Mouse (Mus musculus) A20 (cell line): ENCODE measurements around the gene Clca4a.
"Not testable (repeated sequence)": the region's sequence is repeated elsewhere in the genome, so short reads cannot be mapped to it uniquely, and the experiment has no call there.

Source experiments
- DNase-seq: peaks from one replicate; pipeline ENCODE4 v3.0.0-alpha.2; 2011; ENCODE audit warnings: low read depth, low spot score

Clca4a gene

GRCm38 (mm10) chr3:144974945-144975344 is at the start of gene Clca4a:
Clca4a (minus strand) TSS chr3:144975045.
- DNase-seq: no peak

- no peak for DNase-seq
Measured at GRCm38 (mm10) chr3:145017807-145018206, 43.0 kb upstream of the Clca4a start.

- DNase-seq: peak; percentile 41
Measured at GRCm38 (mm10) chr3:145004422-145004821, 29.6 kb upstream of the Clca4a start.

GRCm38 (mm10) chr3:145000912-145001311 is 26.1 kb upstream of the Clca4a start:
- no peak for DNase-seq

- DNase-seq: no peak
Measured at GRCm38 (mm10) chr3:144993055-144993454, 18.2 kb upstream of the Clca4a start.

GRCm38 (mm10) chr3:144992618-144993017 is 17.8 kb upstream of the Clca4a start:
- DNase-seq: no peak

- DNase-seq: no peak
Measured at GRCm38 (mm10) chr3:144985890-144986289, 11.0 kb upstream of the Clca4a start.

- no peak for DNase-seq
Measured at GRCm38 (mm10) chr3:144980551-144980950, 5.7 kb upstream of the Clca4a start.

- no peak for DNase-seq
Measured at GRCm38 (mm10) chr3:144977631-144978030, 2.8 kb upstream of the Clca4a start.

- no peak for DNase-seq
Measured at GRCm38 (mm10) chr3:144976091-144976490, 1.2 kb upstream of the Clca4a start.

GRCm38 (mm10) chr3:144971553-144972270 is 3.1 kb downstream of the Clca4a start:
- DNase-seq: no peak

GRCm38 (mm10) chr3:144969755-144970154 is 5.1 kb downstream of the Clca4a start:
- no peak for DNase-seq

- DNase-seq: no peak
Measured at GRCm38 (mm10) chr3:144966074-144966473, 8.8 kb downstream of the Clca4a start.

- no peak for DNase-seq
Measured at GRCm38 (mm10) chr3:144950829-144951228, 24.0 kb downstream of the Clca4a start.

GRCm38 (mm10) chr3:144947376-144947775 is 27.5 kb downstream of the Clca4a start:
- not testable (repeated sequence) for DNase-seq

- not testable (repeated sequence) for DNase-seq
Measured at GRCm38 (mm10) chr3:144933625-144934024, 41.2 kb downstream of the Clca4a start.

- DNase-seq: no peak
Measured at GRCm38 (mm10) chr3:144933011-144933491, 41.8 kb downstream of the Clca4a start.

- no peak for DNase-seq
Measured at GRCm38 (mm10) chr3:144932335-144932734, 42.5 kb downstream of the Clca4a start, which contains the start of gene Clca4b. Clca4b (minus strand) TSS chr3:144932529.

GRCm38 (mm10) chr3:144914014-144914413 is 60.8 kb downstream of the Clca4a start:
- no peak for DNase-seq
